Mouse (Mus musculus) brain, adult 10 weeks (tissue): Measurements from ENCODE around the gene Sh3bp2. TPM values are rescaled to one million over a fixed set of nuclear protein-coding genes. Genes with fewer than 3 reads are reported as not detected.

Experiments used
- polyA plus RNA-seq: library from polyadenylated mRNA; stranded (reverse); fragments of 350-450 nt; fragmentation: Illumina TruSeq; extraction: RNeasy Lipid Tissue Mini Kit (QIAGEN cat#74804); gene quantifications from one replicate; pipeline ENCODE4 v1.2.3, GENCODE M21; 2015; ENCODE audit warnings: low read depth, low replicate concordance

Gene Sh3bp2
- polyA plus RNA-seq, result 3.8 TPM

GRCm38 (mm10) chr5:34525663-34526476, at the start of gene Sh3bp2:
Gene Sh3bp2, plus strand, starts transcription at chr5:34525838.

GRCm38 (mm10) chr5:34513466-34514217, 12.0 kb upstream of the Sh3bp2 start, which contains the start of gene Tnip2:
Gene Tnip2, minus strand, starts transcription at chr5:34513991.

GRCm38 (mm10) chr5:34573268-34574221, 47.9 kb downstream of the Sh3bp2 start, which contains the start of gene Add1:
Gene Add1, plus strand, starts transcription at chr5:34573664.

Other genes starting within 250 kb of the Sh3bp2 start
- gene Zfyve28, start 237.4 kb upstream of the Sh3bp2 start, polyA plus RNA-seq, result 25.5 TPM
- gene Cfap99, start 237.2 kb upstream of the Sh3bp2 start, polyA plus RNA-seq, result 0.55 TPM
- 83.7 TPM for gene Rnf4, start 189.5 kb upstream of the Sh3bp2 start, polyA plus RNA-seq
- gene Fam193a, start 155.9 kb upstream of the Sh3bp2 start, polyA plus RNA-seq, result 18.7 TPM
- 13.4 TPM for gene Tnip2, start 11.8 kb upstream of the Sh3bp2 start, polyA plus RNA-seq
- gene Add1, start 47.8 kb downstream of the Sh3bp2 start, polyA plus RNA-seq, result 342 TPM
- gene Mfsd10, start 111.4 kb downstream of the Sh3bp2 start, polyA plus RNA-seq, result 34.9 TPM
- 16.5 TPM for gene Nop14, start 134.3 kb downstream of the Sh3bp2 start, polyA plus RNA-seq
- gene Grk4, start 134.5 kb downstream of the Sh3bp2 start, polyA plus RNA-seq, result 4.4 TPM
- gene Htt, start 235.9 kb downstream of the Sh3bp2 start, polyA plus RNA-seq, result 34.6 TPM